Mouse (Mus musculus) intestine, embryonic 14.5 days (tissue): Measurements from ENCODE around the gene Cd274. TPM values are rescaled to one million over a fixed set of nuclear protein-coding genes. Genes with fewer than 3 reads are reported as not detected.

Source experiments
- polyA plus RNA-seq: library from polyadenylated mRNA; unstranded; fragments of >200 nt; fragmentation: Nextera tagmentation; extraction: Ambion mirVana; gene quantifications from 2 replicates; pipeline ENCODE4 v1.2.1, GENCODE M21; 2014

Gene Cd274
- polyA plus RNA-seq, 1 experiment from 2014 or later: 0.47 TPM

Other genes starting within 250 kb of the Cd274 start
- 10.6 and 11.6 TPM in 2 replicates for gene Jak2, start 115.6 kb upstream of the Cd274 start, polyA plus RNA-seq
- gene Insl6, start 42.1 kb upstream of the Cd274 start, polyA plus RNA-seq: 7.9 and 8.4 TPM in 2 replicates
- gene Rln1, start 32.8 kb upstream of the Cd274 start, polyA plus RNA-seq: 0.51 and 0.53 TPM in 2 replicates
- 126 and 128 TPM in 2 replicates for gene Plgrkt, start 65 bp upstream of the Cd274 start, polyA plus RNA-seq
- gene Pdcd1lg2, start 43.5 kb downstream of the Cd274 start, polyA plus RNA-seq: not detected in 2 replicates
- 15.8 TPM in 2 replicates for gene Ric1, start 154.8 kb downstream of the Cd274 start, polyA plus RNA-seq